Mouse (Mus musculus): ENCODE measurements around the gene Zfp932.
A peak's percentile ranks its signal among the peaks of the same experiment; 100 is the strongest.
"Not testable (repeated sequence)": the region's sequence is repeated elsewhere in the genome, so short reads cannot be mapped to it uniquely, and the experiment has no call there.

The Zfp932 gene

DNA sequence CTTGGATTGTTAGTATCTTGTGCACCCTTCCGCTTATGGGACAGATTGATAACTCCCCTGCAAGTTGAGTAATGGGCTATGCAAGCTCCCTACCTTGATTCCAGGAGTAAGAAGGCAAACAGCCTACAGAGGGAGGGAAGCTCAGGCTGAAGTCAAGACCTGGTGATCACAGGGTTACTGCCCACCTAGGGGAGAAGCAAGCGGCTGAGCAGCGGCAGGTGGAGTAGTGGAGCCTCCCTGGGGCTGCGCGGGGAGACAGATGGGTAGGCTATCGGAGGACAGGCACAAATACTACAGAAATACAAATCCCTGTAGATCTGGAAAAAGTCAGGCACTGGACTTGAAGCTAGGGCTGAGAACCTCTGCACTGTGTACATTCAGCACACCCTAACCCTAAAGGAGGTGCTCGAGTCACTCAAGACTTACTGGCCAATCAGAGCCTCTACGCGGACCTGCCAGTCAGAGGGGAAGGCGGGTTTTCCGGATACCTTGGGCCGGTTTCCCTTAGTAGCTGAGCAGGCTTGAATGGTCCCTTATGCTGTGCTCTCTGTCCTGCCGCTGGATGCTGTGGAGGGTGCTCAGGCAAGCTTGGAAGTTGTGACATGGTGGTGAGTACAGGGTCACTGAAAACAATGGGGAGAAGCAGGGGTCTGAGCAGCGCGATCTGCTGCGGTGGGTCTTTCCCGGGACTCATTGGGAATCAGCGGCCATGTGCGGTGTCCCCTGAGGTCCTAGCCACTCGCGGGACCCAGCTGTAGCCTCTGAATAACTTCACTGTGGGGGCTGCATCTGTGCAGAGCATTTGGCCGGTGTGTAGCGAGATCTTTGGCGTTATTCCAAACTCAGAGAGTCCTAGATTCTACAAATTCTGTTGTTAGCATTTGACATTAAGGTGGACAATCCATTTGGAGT lies at the start of gene Zfp932:
Gene Zfp932 (plus strand): TSS at position 496 of the 912 bp plus-strand sequence.
- DNase-seq (ENCODE audit: low read depth, low spot score): peak; percentile 47

DNA sequence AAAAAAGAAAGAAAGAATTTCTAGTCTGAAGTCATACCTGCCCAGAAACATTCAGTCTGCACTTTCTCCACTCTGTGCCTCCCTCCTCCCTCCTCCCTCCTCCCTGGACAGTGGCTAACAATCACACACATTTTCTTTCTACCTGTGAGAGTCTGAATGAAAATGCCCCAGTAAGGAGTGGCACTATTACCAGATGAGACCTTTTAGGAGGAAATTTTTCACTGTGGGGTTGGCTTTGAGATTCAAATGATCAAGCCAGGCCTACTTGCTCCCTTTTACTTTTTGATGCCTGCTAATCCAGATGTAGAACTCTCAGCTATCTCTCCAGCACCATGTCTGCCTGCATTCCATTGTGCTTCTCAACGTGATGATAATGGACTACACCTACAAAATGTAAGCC lies 46.0 kb upstream of the Zfp932 start:
- no peak for DNase-seq (ENCODE audit: low read depth, low spot score)

DNA sequence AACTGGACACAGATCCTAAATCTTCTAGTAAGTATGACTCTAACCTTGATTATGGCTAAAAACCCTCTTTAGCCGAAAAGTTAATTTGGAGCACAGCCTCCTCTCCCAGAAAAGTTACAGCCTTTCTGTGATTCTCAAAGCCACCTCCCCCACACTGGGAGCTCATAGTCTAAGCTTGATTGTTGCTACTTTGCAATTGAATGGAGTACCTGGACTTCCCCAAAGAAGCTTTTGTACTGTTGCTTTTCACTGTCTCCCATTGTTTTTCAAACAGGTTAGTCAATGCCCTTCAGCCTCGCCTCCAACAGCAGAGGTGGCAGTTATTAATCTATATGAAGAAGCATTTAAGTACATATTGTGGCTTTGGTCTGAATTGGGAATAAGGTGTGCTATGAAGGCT lies 15.6 kb upstream of the Zfp932 start:
- not testable (repeated sequence) for DNase-seq (ENCODE audit: low read depth, low spot score)

DNA sequence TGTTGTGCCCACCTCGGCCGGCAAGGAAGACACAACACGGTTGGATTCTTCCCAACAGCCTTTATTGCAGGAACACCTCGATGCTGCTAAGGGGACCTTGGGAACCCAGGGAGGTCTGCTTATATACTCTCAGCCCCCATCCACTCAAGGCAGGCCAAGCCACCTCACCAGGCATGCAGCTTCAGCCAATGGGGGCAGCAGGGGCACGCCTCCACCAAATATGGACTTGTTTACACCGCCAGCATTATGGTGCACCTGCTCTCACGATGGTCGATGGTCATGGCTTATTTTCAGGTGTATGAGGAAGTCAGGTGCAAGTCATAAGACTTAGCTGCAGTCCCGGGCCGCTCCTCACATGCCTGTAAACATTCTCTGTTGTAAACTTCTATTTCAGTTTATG lies 860 bp upstream of the Zfp932 start:
- DNase-seq (ENCODE audit: low read depth, low spot score): not testable (repeated sequence)

DNA sequence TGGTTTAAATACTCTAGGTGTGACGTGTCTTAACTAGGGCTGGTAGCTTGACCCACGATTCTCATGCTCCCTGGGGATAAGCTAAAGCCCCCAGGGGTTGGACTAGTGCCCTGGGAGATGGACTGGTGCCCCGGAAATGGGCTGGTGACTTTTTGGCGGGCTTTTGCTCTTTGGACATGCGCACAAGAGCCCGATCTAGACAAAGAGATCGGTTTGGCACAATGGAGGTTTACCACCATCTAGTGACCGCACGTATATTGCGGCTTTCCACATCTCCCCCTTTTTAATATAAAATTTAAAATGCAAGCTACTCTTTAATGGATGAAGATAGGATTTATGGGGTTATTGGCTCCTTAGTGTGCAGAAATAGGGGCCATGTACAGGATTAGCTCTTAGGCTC lies 19.5 kb downstream of the Zfp932 start:
- DNase-seq (ENCODE audit: low read depth, low spot score): not testable (repeated sequence)

DNA sequence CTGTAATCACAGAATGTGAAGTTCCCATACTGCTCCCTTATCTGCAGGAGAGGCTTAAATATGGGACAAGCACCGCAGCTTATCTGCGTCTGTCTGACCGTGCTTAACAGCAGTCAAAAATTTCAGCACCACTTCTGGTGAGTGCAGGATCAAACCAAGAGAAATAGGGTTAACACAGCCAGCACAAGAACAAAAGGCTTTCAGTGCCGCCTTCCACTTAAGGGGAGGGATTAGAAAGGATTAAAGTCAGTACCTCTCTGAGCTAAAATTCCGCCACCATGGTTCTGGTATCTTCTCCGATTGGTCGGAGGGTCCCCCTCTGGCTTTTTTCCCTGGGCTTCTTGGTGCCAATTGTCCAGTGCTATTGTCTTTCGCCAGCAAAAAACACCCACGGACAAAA lies 27.0 kb downstream of the Zfp932 start:
- peak; percentile 26 for DNase-seq (ENCODE audit: low read depth, low spot score)

DNA sequence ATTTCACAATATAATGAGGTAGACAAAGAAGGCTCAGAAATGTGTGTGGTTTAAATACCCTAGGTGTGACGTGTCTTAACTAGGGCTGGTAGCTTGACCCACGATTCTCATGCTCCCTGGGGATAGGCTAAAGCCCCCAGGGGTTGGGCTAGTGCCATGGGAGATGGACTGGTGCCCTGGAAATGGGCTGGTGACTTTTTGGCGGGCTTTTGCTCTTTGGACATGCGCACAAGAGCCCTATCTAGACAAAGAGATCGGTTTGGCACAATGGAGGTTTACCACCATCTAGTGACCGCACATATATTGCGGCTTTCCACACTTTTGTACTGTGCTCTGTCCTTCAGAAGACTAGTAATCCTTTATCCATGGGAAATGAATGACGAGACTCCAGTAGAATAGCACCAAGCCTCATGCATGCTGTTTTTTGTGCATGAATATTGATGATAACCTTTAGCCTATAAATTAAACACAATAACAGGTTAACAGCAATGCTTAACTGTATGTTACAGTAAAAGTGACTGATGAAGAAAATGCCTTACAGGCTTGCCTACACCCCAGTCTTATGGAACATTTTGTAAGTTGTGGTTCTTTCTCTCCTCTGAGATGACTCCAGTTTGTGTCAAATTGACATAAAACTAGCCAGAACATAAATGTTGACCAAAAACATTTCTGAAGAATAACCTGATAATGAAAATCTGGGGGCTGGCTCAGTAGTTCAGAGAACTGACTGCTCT lies 27.5 kb downstream of the Zfp932 start:
- peak; percentile 55 for DNase-seq (ENCODE audit: low read depth, low spot score)

DNA sequence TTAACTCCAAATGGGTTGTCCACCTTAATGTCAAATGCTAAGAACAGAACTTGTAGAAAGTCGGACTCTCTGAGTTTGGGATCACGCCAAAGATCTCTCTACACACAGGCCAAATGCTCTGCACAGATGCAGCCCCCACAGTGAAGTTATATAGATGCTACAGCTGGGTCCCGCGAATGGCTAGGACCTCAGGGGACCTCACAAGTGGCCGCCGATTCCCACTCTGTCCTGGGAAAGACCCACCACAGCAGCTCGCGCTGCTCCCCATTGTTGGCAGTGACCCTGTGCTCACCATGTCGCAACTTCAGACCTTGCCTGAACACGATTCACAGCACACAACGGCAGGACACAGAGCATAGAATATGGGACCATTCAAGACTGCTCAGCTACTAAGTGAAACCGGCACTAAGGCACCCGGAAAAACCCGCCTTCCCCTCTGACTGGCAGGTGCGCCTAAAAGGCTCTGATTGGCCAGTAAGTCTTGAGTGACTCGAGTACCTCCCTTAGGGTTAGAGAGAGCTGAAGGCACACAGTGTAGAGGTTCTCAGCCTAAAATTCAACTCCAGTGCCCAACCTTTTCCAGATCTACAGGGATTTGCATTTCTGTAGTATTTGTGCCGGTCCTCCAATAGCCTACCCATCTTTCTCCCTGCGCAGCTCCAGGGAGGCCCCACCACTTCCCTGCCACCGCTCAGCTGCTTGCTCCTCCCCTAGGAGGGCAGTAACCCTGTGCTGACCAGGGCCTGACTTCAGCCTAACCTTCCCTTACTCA lies 61.5 kb downstream of the Zfp932 start:
- peak; percentile 60 for DNase-seq (ENCODE audit: low read depth, low spot score)
